Mouse (Mus musculus) olfactory bulb, adult 2 months (tissue): ENCODE results near the gene Gm49368.

Experiments
- CTCF ChIP-seq: fragments of 200-500 bp; IDR thresholded peaks from 2 replicates; pipeline ENCODE4 v1.5.1; 2012; ENCODE audit warnings: low read depth, mild to moderate bottlenecking, low read length, moderate library complexity; ENCODE audit not compliant: insufficient read depth
- POLR2A ChIP-seq: fragments of 200-500 bp; IDR thresholded peaks from 2 replicates; pipeline ENCODE4 v1.6.1; 2012; ENCODE audit warnings: mild to moderate bottlenecking, low read depth, low read length, moderate library complexity; ENCODE audit not compliant: insufficient read depth

- TF ChIP-seq POLR2A (no peak), CTCF (no peak)
These were observed 3.1 kb downstream of the Gm49368 start for GRCm38 (mm10) chr7:128065547-128065946.
